Mouse (Mus musculus) forebrain, embryonic 14.5 days (tissue): ENCODE results near the gene Taf4. TPM values are rescaled to one million over a fixed set of nuclear protein-coding genes. Genes with fewer than 3 reads are reported as not detected.

Experiments used
- ATAC-seq: fragments of 200-750 bp; cut with Nextera tagmentation; 2 replicates; pipeline ENCODE4 v1.8.0; 2017; ENCODE audit warnings: mild to moderate bottlenecking, moderate library complexity
- DNase-seq: peaks from one replicate; pipeline ENCODE4 v3.0.0-alpha.2; 2015; ENCODE audit warnings: low spot score
- H3K27ac ChIP-seq: fragments of 300-500 bp; sonication (generic); 2 replicates; pipeline ENCODE4 v1.5.1; 2014; ENCODE audit warnings: low read depth, mild to moderate bottlenecking, control low read depth, low read length, moderate library complexity
- H3K27me3 ChIP-seq: fragments of 300-500 bp; sonication (generic); replicated peaks from 2 replicates; pipeline ENCODE4 v1.6.1; 2014; ENCODE audit warnings: low read length, control low read depth, mixed read lengths; ENCODE audit not compliant: control insufficient read depth, insufficient read depth
- H3K36me3 ChIP-seq: fragments of 300-500 bp; sonication (generic); 2 replicates; pipeline ENCODE4 v1.6.1; 2014; ENCODE audit warnings: low read length, control low read depth; ENCODE audit not compliant: control insufficient read depth, insufficient read depth
- H3K4me1 ChIP-seq: fragments of 300-500 bp; sonication (generic); 2 replicates; pipeline ENCODE4 v1.6.1; 2014; ENCODE audit warnings: antibody characterized with exemption, low read length, control low read depth; ENCODE audit not compliant: control insufficient read depth, insufficient read depth
- H3K4me2 ChIP-seq: fragments of 300-500 bp; sonication (generic); 2 replicates; pipeline ENCODE4 v1.6.1; 2014; ENCODE audit warnings: mild to moderate bottlenecking, control low read depth, low read length
- H3K4me3 ChIP-seq: fragments of 300-500 bp; sonication (generic); 2 replicates; pipeline ENCODE4 v1.5.1; 2014; ENCODE audit warnings: low read depth, low read length, control low read depth
- H3K9ac ChIP-seq: fragments of 300-500 bp; sonication (generic); 2 replicates; pipeline ENCODE4 v1.6.1; 2014; ENCODE audit warnings: mild to moderate bottlenecking, low read length, control low read depth, moderate library complexity
- H3K9me3 ChIP-seq: fragments of 300-500 bp; sonication (generic); replicated peaks from 2 replicates; pipeline ENCODE4 v1.6.1; 2016; ENCODE audit warnings: low read length, control low read depth, mixed read lengths; ENCODE audit not compliant: control insufficient read depth
- WGBS: fragments of 180-500 bp; shearing (Covaris S2); extraction: QIAGEN DNeasy Blood & Tissue Kit; methylation state at CpG from one replicate; pipeline ENCODE4 v1.1.7; 2014; 5-methylcytosine and 5-hydroxymethylcytosine counted together
- polyA plus RNA-seq: library from polyadenylated mRNA; unstranded; fragments of >200 nt; fragmentation: Nextera tagmentation; extraction: Ambion mirVana; gene quantifications from 2 replicates; pipeline ENCODE4 v1.2.1, GENCODE M21; 2014

Taf4 gene
- polyA plus RNA-seq, 1 experiment from 2014 or later: 4.3 TPM

DNA sequence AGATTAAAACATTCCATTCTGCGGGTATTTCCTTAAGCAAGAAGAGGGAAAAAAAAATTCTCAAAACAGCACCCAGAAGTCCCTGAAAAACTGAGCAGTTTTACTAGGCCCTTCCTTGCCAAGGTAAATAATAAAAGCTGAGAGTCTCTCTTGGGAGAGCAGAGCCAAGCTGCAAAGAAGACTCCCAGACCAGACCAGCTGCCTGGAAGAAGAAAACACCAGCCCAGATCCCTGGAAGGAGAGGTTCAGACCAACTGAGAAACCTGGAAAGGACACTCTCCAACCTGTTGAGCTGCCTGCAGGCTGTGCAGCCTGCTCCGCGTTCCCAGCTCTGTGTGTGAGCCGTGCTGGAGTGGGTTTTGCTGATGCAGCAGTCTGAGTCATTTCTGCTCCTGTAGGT lies 41.2 kb upstream of the Taf4 start:
- Histone ChIP-seq H3K4me3 (no peak overlapping the region), H3K27ac (no peak overlapping the region), H3K4me2 (no peak overlapping the region), H3K4me1 (no peaks in the 10 kb centered on the region), H3K36me3 (no peaks in the 10 kb centered on the region), H3K9me3 (no peaks in the 10 kb centered on the region), H3K9ac (no peak overlapping the region), H3K27me3 (0 out of 2 replicates have a peak, but pooled peaks cover 1% of the 10 kb centered on the region)
- ATAC-seq (no peak), DNase-seq (no peak)
- 63% methylated on average over 4 of the region's 4 CpGs for WGBS

DNA sequence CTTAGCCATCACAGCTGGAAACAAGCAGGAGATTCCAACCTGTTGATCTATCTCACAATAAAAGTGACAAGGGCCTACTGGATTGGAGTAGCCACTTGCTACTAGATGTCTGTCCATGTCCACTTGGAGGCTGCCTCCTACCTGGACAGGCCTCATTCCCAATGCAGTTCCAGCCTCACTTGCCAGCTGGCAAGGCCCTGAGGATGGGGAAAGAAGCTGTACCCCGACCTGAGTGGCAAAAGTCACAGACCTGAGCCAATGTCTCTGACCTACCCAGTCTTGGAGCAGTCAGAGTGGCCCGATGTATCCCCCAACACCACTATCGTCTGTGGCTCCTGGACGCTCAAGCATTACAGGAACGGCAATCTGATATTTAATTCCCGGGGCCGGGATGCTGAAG lies 37.2 kb upstream of the Taf4 start:
- Histone ChIP-seq H3K27ac (no peak overlapping the region), H3K4me3 (no peak overlapping the region), H3K36me3 (no peaks in the 10 kb centered on the region), H3K9me3 (no peaks in the 10 kb centered on the region), H3K4me1 (no peaks in the 10 kb centered on the region), H3K4me2 (no peak overlapping the region), H3K27me3 (no peaks in the 10 kb centered on the region), H3K9ac (no peak overlapping the region)
- 95% methylated on average over 7 of the region's 7 CpGs for WGBS
- DNase-seq (no peak), ATAC-seq (no peak)

DNA sequence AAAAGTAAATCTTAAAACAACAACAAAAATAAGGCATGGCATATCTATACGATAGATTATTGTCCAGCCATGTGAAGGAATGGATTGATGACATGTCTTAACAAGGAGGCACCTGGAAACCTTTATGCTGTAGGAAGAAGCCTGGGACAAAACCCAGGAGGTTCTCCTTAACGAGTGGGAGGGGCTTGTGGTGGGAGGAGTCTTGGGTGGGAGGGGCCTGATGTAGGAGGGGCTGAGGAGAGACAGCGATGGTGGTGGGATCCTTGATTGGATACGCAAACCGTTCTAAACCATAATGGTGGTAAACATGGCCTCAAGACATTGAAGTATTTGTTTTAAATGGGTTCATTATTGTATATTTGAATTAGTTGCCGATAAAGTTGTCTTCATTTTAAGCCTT lies 34.9 kb upstream of the Taf4 start:
- no peak for DNase-seq
- Histone ChIP-seq H3K9ac (no peak overlapping the region), H3K4me3 (no peak overlapping the region), H3K4me1 (no peaks in the 10 kb centered on the region), H3K27ac (no peak overlapping the region), H3K27me3 (no peaks in the 10 kb centered on the region), H3K9me3 (no peaks in the 10 kb centered on the region), H3K4me2 (no peak overlapping the region), H3K36me3 (no peaks in the 10 kb centered on the region)
- ATAC-seq: no peak
- WGBS: 87% methylated on average over 6 of the region's 6 CpGs

DNA sequence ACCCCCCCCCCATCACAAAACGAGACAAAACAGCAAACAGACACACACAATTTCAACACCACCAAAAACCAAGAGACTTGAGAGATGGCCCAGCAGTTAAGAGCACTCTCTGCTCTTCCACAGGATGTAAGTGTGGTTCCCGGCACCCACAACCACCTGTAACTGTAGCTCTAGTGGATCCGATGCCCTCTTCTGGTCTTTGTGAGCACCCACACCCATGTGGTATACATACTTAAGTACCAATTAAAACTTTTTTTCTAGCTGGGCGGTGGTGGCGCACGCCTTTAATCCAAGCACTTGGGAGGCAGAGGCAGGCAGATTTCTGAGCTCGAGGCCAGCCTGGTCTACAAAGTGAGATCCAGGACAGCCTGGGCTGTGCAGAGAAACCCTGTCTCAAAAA lies 34.2 kb upstream of the Taf4 start:
- H3K4me2 ChIP-seq: no peak overlapping the region
- H3K27me3 ChIP-seq: no peaks in the 10 kb centered on the region
- no peaks in the 10 kb centered on the region for H3K4me1 ChIP-seq
- ATAC-seq (no peak), DNase-seq (no peak)
- no peaks in the 10 kb centered on the region for H3K9me3 ChIP-seq
- WGBS: 90% methylated on average over 7 of the region's 7 CpGs
- H3K27ac ChIP-seq: no peak overlapping the region
- no peak overlapping the region for H3K4me3 ChIP-seq
- H3K36me3 ChIP-seq: no peaks in the 10 kb centered on the region
- no peak overlapping the region for H3K9ac ChIP-seq

DNA sequence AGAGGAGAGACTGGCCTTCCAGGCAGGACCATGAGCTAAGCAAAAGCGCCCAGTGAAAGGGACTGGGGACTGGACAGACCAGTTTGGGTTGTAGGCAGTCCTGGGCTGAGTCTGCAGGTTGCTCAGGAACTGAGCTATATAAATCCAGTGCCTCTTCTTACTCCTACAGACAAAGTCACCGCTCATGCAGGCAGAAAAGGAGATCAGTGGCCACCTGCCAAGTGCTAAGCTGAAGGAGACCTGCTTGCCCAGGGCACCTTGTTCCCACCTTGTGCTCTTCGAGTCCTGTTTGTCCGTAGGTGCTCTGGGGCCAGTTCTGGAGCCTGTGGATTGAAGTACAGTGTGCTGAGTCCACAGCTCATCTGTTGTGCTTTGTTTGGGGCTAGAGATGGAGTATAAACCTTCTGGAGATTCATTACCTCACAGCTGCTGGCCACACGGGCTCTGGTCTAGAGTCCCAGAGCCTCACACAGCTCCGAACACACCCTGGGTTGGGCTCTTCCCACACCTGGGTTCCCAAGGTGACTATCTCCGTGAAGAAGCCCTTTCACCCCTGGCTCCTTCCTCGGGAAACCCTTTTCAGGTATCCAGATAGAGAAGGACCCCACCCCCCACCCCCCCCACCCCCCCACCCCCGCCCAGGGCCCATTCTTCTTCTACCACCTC lies 30.0 kb upstream of the Taf4 start:
- DNase-seq (no peak), ATAC-seq (no peak)
- H3K27me3 ChIP-seq: no peaks in the 10 kb centered on the region
- WGBS: 44% methylated on average over 8 of the region's 9 CpGs
- H3K9me3 ChIP-seq: no peaks in the 10 kb centered on the region
- no peaks in the 10 kb centered on the region for H3K4me1 ChIP-seq
- H3K36me3 ChIP-seq: no peaks in the 10 kb centered on the region
- no peak overlapping the region for H3K4me3 ChIP-seq
- H3K9ac ChIP-seq: no peak overlapping the region
- H3K27ac ChIP-seq: no peak overlapping the region
- H3K4me2 ChIP-seq: no peak overlapping the region

DNA sequence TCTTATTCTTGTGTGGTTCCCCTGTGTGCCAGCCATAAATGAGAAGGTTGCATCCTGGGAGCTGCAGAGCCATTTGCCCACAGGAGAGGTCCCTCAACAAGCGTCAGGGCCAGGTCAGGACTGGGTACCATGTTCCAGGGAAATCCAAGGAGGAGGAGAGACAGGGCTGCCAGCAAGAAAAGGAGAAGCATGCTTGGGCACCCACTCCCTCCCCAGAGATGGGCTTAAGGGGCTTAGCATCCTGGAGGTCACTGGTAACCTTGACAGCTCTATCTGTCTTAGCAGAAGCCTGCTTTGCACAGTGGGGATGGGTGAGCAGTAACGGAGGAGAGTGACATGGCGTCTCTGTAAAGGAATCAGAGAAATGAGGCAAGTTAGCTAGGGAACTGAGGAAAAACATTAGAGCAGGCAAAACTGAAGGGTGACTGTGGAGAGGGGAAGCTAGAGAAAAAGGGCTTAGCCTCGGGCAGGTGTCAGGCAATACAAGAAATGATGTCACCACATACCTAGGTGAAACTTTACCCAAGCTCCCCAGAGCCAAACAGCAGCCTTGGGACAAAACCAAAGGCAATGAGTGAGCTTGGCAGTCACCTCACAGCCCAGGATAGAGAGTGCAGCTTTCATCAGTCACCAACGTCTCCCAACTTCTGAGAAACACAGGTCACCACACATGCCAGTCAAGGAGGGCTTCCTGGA lies 29.4 kb upstream of the Taf4 start:
- no peaks in the 10 kb centered on the region for H3K4me1 ChIP-seq
- ATAC-seq: no peak
- H3K9me3 ChIP-seq: no peaks in the 10 kb centered on the region
- H3K9ac ChIP-seq: no peak overlapping the region
- DNase-seq: no peak
- no peaks in the 10 kb centered on the region for H3K27me3 ChIP-seq
- 65% methylated on average over 5 of the region's 5 CpGs for WGBS
- H3K4me3 ChIP-seq: no peak overlapping the region
- H3K36me3 ChIP-seq: no peaks in the 10 kb centered on the region
- H3K4me2 ChIP-seq: no peak overlapping the region
- H3K27ac ChIP-seq: no peak overlapping the region

DNA sequence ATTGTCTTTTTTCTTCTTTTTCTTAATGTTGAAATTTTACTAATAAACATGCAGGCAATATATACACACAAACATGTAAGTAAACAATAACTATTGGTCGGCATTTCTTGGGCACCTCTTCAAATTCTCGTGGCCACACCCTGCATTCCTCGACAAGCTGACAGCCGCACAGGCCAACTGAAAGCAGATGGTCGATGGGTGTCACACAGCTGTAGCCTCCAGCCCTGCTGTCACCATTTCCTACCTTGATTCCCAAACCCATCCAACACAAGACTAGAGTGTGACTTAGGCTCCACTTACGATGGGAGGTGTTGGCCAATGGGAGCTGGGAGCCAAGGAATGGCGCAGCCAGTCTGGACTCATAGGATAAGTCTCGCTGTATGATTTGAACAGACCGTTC lies 25.2 kb upstream of the Taf4 start:
- DNase-seq (no peak), ATAC-seq (no peak)
- H3K27me3 ChIP-seq: no peaks in the 10 kb centered on the region
- H3K36me3 ChIP-seq: no peaks in the 10 kb centered on the region
- no peak overlapping the region for H3K4me3 ChIP-seq
- WGBS: 88% methylated on average over 9 of the region's 9 CpGs
- H3K4me1 ChIP-seq: no peaks in the 10 kb centered on the region
- no peak overlapping the region for H3K9ac ChIP-seq
- no peak overlapping the region for H3K27ac ChIP-seq
- H3K4me2 ChIP-seq: no peak overlapping the region
- no peaks in the 10 kb centered on the region for H3K9me3 ChIP-seq

DNA sequence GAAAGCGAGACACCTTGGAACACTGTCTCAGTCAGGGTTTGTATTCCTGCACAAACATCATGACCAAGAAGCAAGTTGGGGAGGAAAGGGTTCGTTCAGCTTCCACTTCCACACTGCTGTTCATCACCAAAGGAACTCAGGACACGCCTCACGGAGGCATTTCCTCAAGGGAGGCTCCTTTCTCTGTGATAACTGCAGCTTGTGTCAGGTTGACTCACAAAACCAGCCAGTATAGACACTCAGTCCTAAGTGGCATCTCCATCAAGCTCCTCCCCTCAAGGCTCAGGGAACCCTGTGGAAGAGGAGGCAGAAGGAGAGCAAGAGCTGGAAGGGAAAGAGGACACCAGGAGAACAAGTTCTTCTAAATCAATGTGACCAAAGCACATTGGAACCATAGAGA lies 22.0 kb upstream of the Taf4 start:
- H3K36me3 ChIP-seq: no peaks in the 10 kb centered on the region
- no peak for DNase-seq
- H3K4me1 ChIP-seq: no peaks in the 10 kb centered on the region
- H3K4me3 ChIP-seq: no peak overlapping the region
- H3K4me2 ChIP-seq: no peak overlapping the region
- H3K9me3 ChIP-seq: no peaks in the 10 kb centered on the region
- no peak overlapping the region for H3K27ac ChIP-seq
- 80% methylated on average over 4 of the region's 4 CpGs for WGBS
- H3K27me3 ChIP-seq: no peaks in the 10 kb centered on the region
- no peak for ATAC-seq
- H3K9ac ChIP-seq: no peak overlapping the region

DNA sequence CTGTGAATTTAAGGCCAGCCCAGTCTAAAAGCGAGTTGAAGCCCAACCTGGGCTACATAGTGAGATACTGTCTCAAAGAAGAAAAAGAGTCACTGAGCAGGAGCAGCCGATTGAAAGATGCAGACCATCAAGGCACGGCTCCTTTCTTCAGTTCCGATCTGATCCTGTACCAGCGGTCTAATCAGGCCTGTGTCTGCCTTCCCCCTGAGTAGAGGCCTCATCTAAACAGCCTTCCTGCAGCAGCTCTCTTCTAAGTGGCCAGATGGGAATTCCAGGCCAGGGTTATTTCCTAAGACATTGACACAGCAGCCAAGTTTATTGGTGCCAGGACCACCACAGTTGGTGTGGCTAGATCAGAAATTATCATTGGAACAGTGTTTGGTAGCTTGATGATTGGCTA lies 16.6 kb upstream of the Taf4 start:
- H3K27me3 ChIP-seq: no peaks in the 10 kb centered on the region
- H3K4me2 ChIP-seq: no peak overlapping the region
- H3K4me1 ChIP-seq: no peaks in the 10 kb centered on the region
- H3K9me3 ChIP-seq: no peaks in the 10 kb centered on the region
- no peaks in the 10 kb centered on the region for H3K36me3 ChIP-seq
- WGBS: 88% methylated on average over 5 of the region's 5 CpGs
- no peak for DNase-seq
- no peak overlapping the region for H3K27ac ChIP-seq
- ATAC-seq: no peak
- H3K4me3 ChIP-seq: no peak overlapping the region
- H3K9ac ChIP-seq: no peak overlapping the region
